Mouse (Mus musculus): ENCODE measurements around the gene Tcl1b4.

Tcl1b4 gene

GRCm38 (mm10) chr12:105248763-105249233, 47.0 kb downstream of the Tcl1b4 start:
- in situ Hi-C loops (cut with MboI, MseI) = no loop called here

DNA sequence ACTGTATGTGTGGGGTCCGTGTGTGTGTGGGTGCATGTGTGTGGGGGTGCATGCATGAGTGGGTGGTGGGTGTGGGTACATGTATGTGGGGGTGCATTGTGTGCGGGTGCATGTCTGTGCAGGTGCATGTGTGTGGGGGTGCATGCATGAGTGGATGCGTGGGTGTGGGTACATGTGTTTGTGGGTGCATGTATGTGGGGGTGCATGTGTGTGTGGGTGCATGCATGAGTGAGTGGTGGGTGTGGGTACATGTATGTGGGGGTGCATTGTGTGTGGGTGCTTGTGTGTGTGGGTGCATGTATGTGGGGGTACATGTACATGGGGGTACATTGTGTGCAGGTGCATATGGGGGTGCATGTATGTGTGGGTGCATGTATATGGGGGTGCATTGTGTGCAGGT, 52.0 kb downstream of the Tcl1b4 start:
- in situ Hi-C loops (cut with MboI, MseI) = no loop called here
